Mouse (Mus musculus) thymus, postnatal 14 days (tissue): ENCODE measurements around the gene Akt3.

Experiments used
- DNase-seq: peaks from one replicate; pipeline ENCODE4 v3.0.0; 2021

Gene Akt3

GRCm38 (mm10) chr1:177186751-177187150 lies 71.3 kb downstream of the Akt3 start:
- DNase-seq = no peak

- DNase-seq = no peak
These were observed 78.4 kb downstream of the Akt3 start for GRCm38 (mm10) chr1:177179635-177180034.

- DNase-seq = no peak
These were observed 82.6 kb downstream of the Akt3 start for GRCm38 (mm10) chr1:177175436-177175835.

- DNase-seq = no peak
These were observed 86.7 kb downstream of the Akt3 start for GRCm38 (mm10) chr1:177171300-177171699.

GRCm38 (mm10) chr1:177165789-177166188 lies 92.2 kb downstream of the Akt3 start:
- DNase-seq = no peak

GRCm38 (mm10) chr1:177165336-177165735 lies 92.7 kb downstream of the Akt3 start:
- no peak for DNase-seq

DNA sequence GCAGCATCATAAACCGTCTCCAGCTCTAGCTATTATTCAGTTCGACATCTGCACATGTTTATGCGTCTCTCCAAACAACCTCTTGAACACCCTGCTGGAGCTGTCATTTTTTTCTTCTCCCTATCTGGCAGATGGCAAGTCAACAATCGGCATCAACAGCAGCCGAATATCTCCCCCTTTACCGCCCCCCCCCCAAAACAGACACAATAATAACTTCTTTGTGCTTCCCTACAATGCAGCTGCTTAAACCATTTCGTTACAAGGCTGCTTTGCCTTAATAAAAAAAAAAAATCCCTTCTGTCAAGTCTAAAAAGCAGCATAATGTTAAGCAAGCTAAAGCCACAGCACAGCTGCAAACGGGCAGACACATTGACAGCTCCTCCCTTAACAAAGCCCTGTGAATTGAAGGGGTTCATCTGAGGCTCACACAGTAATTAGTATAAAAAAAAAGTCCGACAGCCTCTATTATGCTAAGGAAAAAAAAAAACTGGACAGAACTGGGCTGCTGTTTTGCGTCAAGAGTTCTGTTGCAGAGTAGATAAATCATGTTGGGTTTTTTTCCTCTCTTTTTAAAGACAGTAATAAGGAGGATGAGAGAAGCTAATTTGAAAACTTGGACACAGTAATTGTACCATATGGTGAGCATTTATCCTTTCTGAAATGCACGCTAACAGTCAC lies 107.5 kb downstream of the Akt3 start:
- no peak for DNase-seq

GRCm38 (mm10) chr1:177148746-177149145 lies 109.3 kb downstream of the Akt3 start:
- DNase-seq = no peak

- DNase-seq = no peak
These were observed 116.5 kb downstream of the Akt3 start for GRCm38 (mm10) chr1:177141468-177141867.

- no peak for DNase-seq
These were observed 118.4 kb downstream of the Akt3 start for GRCm38 (mm10) chr1:177139652-177140051.

DNA sequence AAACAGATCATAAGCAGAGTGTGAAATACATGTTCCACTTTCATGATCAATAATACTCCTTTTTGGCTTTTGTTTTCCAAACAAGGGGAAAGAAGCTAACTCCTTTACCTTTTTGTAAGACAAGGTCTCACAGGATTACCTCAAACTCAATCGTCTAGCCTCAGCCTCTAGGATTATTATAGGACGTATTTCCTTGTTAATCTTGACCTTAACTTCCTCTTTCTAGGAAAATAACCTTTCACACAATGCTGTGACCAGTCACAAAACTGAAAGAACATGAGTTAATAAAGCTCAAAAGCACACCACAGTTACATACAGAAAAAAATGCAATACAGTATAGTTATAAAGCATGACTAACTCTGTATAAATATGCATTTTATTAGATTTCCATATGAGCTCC lies 126.5 kb downstream of the Akt3 start:
- DNase-seq = no peak

GRCm38 (mm10) chr1:177126674-177127073 lies 131.3 kb downstream of the Akt3 start:
- no peak for DNase-seq

GRCm38 (mm10) chr1:177110665-177111271 lies 147.2 kb downstream of the Akt3 start:
- DNase-seq = no peak

- no peak for DNase-seq
These were observed 167.5 kb downstream of the Akt3 start for GRCm38 (mm10) chr1:177090465-177090864.

- DNase-seq = no peak
These were observed 168.5 kb downstream of the Akt3 start for GRCm38 (mm10) chr1:177089515-177089914.

GRCm38 (mm10) chr1:177089048-177089447 lies 169.0 kb downstream of the Akt3 start:
- DNase-seq = no peak

GRCm38 (mm10) chr1:177081957-177082645 lies 175.9 kb downstream of the Akt3 start:
- no peak for DNase-seq

DNA sequence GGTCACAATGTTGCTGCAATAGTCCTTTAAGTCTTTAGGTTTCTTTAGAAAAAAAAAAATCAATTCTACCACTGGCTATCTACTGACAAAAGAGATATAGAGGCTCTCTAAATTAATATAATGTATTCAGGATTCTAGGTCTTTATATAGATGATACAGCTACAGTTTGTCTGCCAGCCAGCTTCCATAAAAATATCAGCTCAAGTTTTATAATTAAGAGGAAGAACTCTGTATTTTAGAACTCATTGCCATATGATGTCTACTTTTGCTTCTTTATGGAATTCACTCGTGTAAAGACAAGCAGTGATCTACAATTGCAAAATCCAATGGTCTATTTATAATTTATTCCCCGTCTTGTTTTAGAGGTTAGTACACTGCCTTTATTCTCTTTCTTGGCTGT lies 188.8 kb downstream of the Akt3 start:
- no peak for DNase-seq

DNA sequence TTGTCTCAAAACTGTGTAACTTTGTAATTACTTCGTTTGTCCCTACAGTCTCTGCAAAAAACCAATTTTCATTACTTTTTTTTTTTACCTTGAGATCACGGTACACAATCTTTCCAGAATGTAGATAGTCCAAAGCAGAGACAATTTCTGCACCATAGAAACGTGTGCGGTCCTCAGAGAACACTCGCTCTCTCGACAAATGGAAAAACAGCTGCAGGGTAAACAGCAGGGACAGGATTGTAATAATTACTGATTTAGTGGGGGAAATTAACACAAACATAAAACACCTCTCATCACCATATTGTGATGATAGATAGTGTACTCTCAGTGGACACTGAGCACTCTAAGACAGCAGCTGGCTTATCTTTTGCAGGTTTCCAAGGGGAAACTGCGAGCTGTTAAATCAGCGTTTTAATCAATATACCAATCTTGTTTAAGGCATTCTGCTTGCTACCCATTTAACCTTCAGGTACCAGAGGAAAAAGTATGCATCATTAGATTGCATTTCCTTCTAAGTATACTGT lies 190.8 kb downstream of the Akt3 start:
- DNase-seq = no peak

GRCm38 (mm10) chr1:177065732-177066131 lies 192.3 kb downstream of the Akt3 start:
- no peak for DNase-seq

DNA sequence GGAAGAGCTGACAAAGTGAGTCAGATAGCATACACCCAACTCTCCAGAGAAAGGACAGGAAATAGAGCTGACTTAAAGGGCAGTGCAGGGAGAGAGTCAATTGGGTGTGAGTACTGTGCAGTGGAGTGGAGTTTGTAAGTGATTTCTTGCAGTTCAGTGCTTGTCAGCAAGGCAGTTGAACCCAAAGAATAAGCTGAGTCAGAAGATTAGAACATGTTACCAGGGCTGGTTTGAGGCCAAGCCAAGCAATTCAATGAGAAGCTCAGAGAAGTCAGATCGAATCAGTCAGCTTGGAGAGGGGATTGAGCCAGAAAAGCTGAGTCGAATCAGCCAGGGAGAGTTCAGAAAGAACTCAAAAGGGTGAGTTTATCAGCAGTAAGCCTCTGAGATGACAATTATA lies 196.2 kb downstream of the Akt3 start:
- no peak for DNase-seq

DNA sequence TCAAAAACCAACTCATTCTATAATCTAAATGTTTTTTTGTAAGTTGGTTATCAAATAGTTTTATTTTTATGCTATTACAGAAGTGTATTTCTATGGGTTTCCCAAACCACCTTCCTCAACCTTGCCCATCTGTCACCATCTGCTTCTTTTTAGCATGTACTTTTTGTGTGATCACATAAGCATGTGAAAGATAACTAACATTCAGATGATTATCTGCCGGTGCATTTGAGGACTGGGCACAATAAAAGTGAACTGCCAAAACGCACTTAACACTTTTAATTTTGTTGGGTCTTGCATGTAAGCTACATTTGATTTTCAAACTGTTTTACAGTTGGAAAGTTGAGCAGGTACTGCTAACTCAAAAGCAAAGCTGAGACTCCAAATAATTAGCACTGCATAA lies 203.1 kb downstream of the Akt3 start:
- DNase-seq = no peak

- no peak for DNase-seq
These were observed 206.5 kb downstream of the Akt3 start for GRCm38 (mm10) chr1:177051366-177051963.

GRCm38 (mm10) chr1:177048773-177049172 lies 209.2 kb downstream of the Akt3 start:
- no peak for DNase-seq
